Mouse (Mus musculus) adrenal gland (tissue): ENCODE results near the gene Specc1l.
"Not testable (repeated sequence)": the region's sequence is repeated elsewhere in the genome, so short reads cannot be mapped to it uniquely, and the experiment has no call there.

Experiments
- intact Hi-C: fragments of 180-260 bp; cut with DNase I; formaldehyde crosslinking; loops from one replicate; pipeline ENCODE4 v1.15.1; 2025

Gene Specc1l

DNA sequence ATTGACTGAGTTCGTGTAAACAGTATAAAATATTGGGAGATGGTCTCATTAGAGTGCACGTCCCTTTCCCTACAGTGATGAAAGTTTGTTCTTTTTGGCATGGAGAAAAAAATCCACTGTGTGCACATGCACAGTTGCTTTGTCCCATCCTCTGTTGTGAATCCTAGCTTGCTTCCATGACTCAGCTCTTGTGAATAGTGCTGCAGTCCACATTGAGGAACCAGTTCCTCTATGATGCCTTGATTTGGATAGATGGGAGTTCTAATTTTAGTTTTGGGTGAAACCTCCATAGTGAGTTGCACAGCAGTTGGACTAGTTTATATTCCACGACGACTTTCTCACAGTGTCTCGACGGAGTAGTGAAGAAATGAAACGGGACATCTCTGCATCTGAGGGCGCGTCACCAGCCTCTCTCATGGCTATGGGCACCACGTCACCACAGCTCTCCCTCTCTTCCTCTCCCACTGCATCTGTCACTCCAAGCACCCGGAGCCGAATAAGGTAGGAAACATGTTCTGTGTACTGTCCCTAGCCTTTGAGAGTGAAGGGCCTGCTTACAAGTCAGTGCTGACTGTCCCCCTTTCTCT is 64.6 kb downstream of the Specc1l start:
- intact Hi-C loops = loop anchor here (5.0 kb wide), 1 partner anchor 161 kb away; no protein-coding TSS in a partner anchor

GRCm38 (mm10) chr10:75277501-75277900 is 65.6 kb downstream of the Specc1l start:
- intact Hi-C loops = loop anchor here (5.0 kb wide), 1 partner anchor 160 kb away; no protein-coding TSS in a partner anchor

GRCm38 (mm10) chr10:75282648-75283047 is 70.8 kb downstream of the Specc1l start:
- intact Hi-C loops = loop anchor here (5.0 kb wide), 1 partner anchor 110 kb away; no protein-coding TSS in a partner anchor

DNA sequence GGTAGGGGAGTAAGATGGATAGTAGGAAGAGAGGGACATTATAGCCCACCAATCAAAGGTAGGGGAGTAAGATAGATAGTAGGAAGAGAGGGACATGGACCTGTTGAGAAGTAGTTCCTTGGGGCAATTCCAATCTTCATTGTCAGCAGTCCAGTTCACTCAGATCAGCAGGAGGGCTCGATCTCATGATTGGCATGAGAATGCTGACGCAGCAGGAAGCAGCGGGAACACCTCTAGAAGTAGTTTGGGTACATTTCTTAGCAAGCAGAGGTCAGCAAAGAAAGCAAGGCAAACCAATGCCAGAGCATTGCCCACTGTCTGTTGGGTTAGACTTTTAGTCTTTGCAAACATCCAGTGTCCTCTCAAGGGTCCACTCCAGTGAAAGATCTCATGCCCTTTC is 71.9 kb downstream of the Specc1l start:
- intact Hi-C loops = loop anchor here (5.0 kb wide), 1 partner anchor 108 kb away; no protein-coding TSS in a partner anchor

DNA sequence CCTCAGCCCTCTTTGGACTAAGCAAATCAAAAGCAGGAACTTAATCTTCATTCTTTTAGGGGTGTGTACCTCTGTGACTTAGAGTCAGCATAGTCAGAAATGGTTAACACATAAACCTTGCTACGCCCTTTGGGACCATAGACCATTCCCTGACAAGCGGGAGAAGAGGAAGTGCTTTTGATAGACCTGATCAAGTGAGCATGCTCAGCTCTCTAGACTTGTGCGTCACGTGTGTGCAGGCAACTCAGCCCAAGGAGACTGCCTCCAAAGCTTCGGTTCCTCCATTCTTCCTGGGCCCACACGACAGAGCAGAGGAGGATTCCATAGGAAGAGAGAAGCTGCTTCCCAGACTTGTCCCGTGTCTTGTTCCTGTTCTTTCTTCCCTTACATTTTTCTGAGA is 76.7 kb downstream of the Specc1l start:
- intact Hi-C loops = no loop called here

DNA sequence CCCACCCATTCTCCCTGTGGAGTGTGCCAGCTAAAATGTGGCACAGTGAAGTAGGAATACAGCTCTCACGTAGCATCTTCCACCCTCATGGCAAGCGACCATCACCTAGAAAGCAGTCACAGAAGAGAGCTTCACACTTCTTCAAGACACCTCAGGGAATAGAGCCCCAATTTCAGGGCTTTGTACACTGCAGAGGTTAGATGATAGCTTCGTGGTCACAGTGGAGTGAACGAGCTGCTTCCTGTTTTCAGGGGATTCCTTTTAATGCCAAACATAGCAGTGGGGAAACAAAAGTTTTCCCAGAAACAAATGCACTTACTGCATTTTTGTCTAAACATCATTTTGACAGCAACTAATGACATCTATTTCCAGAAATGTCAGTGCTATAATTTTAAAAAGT is 77.5 kb downstream of the Specc1l start:
- intact Hi-C loops = no loop called here

DNA sequence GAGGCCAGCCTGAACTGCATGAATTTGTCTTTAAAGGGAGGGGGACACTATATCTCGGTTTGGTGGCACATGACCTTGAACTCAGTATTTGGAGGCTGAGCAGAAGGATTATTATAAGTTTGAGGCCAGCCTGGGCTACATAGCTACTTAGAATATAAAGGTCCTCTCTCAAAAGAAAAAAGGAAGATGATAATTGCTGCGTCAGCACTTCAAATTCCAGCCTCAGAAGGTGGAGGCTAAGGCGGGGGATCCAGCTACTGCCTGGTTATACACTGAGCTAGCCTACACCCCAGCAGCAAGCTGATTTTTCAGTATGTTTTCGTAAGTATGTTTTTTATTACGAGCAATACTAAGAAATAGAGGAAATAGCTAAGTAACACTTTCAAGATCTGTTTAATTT is 78.8 kb downstream of the Specc1l start:
- intact Hi-C loops = no loop called here

DNA sequence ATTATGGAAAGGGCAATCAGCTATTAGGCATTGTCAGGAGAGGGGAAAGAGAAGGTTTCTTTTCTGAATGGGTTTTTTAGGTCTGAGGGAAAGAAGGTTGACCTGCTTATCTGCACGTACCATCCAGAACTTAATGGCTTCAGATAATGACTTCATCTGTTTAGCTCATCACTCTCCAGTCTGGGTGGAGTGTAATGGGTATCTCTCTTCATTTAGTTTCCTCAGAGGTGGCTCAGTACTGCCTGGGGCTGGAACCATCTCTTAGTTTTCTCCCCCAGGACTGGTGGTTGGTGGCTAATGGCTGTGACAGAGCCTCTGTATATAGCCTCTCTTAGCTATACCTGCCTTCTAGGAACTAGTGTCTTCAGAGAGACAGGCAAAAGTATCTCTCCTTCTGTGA is 79.5 kb downstream of the Specc1l start:
- intact Hi-C loops = no loop called here

DNA sequence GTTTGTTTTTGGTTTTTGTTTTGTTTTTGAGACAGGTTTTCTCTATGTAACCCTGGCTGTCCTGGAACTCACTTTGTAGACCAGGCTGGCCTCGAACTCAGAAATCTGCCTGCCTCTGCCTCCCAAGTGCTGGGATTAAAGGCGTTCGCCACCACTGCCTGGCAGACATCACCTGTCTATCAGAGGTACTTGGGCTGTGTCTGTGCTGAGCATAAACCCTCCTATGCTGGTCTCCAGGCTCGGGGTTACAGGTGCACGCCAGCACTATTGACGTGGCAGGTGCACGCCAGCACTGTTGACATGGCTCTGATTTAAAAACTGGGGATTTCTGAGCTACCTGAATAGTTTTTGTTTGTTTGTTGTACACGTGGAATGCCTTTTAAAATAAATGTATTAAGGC is 80.3 kb downstream of the Specc1l start:
- intact Hi-C loops = not testable (repeated sequence)

GRCm38 (mm10) chr10:75293288-75293687 is 81.4 kb downstream of the Specc1l start:
- intact Hi-C loops = no loop called here

DNA sequence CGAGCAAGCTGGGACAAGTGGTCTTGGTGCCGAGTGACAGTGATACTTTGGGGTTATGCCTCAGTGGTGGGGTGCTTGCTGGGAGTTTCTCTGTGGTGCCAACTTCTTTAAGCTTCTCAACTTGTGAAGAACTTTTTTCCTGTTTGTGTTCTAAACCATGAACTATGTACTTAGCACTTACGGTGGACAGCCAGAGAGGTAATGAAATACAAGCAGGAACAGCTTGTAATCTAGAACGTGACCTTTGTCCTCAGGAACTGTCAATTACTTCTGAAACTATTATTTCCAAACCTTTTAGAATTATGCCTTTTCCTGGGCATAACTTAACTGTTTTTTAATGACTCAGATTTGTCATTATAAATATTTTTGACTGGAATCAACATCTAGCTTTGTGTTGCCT is 82.5 kb downstream of the Specc1l start:
- intact Hi-C loops = no loop called here

DNA sequence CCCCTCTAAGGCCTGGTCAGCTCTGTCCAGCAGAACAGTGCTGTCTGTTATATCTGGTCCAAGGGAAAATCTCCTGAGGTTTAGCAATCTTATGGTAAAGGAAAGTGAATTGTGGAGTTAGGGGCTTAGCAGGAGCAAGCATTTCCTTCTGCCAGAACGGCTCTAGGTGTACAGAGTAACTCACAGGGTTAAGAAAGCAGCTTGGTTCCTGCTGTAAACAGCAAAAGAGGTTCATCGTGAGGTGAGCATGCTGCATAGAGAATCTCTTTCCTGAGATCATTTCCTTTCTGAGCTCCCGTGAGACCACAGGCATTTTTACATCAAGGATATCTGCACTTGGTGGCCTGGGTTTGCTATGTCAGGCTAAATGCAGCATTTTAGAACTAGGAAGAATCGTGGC is 83.1 kb downstream of the Specc1l start:
- intact Hi-C loops = no loop called here

GRCm38 (mm10) chr10:75298608-75299007 is 86.7 kb downstream of the Specc1l start:
- intact Hi-C loops = no loop called here

DNA sequence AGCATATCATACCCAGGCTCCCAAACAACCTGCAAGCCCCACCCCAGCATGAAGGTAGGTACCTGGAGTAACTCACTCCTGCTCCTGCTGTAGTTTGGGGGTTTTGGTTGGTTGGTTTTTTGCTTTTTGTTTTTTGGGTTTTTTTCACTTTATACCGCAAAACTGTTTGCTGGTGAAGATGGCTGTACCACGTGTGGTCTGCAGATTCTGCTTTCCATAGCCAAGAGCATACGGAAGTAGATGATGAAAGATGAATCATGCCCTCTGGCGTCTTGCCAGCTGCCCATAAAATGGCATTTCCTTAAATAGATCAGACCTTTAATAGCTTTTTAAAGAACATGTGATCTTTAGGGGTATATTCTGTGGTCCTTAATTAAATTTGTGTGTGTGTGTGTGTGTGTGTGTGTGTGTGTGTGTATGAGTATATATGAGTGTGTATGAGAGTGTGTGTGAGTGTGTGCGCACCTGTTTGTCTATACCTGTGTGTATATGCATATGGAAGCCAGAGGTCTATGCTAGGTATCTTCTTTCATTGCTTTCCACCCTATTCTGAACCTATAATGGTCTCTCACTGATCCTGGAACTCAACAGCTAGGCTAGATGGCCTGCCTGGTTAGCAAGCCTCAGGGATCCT is 88.0 kb downstream of the Specc1l start:
- intact Hi-C loops = no loop called here

DNA sequence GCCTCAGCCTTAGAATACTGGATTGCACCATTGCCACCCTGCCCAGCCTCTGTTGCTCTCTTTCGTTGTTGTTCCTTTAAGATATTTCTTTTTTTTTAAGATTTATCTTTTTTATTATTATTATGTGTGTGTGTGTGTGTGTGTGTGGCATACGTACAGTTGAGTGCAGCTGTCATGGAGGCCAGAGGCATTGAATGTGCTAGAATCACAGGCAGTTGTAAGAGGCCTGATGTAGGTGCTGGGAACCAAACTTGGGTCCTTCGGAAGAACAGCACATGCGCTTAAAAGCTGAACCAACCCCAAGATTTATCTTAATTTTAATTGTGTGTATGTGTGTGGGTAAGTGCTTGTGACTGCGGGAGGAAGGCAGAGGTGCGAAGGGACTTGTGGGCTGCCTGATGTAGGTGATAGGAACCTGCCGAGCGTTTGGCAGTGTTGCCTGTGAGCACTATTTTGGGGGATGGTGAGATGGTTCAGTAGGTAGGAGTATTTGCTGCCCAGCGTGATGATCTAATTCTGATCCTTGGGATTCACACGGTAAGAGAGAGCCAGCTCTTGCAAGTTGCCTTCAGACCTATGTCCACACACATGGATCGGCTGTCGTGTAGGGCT is 89.4 kb downstream of the Specc1l start:
- intact Hi-C loops = no loop called here

DNA sequence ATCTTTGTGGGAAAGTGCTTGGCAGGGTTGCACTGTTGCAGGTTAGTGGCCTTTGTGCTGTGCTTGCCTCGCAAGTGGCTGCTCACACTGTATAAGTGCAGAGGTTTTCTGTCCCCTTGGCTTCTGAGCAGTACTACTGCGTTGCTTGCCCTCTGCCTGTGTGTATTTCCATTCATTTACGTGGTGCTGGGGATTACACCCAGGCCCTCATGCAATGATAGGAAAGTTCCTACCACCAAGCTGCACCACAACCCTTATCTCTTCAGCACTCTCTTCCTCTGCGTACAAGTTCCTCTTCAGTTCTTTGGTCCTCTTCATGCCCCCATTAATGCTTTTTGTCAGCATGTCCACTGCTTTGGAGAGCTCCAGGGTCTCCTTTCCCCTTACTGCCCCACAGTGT is 90.1 kb downstream of the Specc1l start:
- intact Hi-C loops = no loop called here

DNA sequence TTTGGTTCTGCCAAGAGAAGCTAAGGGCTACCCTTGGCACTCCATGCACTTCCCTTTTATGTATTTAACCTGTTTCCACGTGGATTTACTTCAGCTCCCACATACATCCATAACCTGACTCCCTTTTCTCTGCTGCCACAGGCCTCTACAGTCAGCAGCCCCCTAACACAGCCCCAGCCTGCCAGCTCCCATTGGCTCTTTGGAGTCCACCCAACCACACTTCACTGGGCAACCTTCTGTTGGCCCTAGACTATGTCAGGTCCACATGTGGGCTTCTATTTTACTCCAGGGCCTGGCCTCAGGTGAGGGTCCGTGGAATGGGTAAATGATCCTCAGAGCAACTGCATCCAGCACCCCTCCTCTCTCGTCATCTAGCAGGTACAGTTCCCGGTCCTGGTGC is 90.7 kb downstream of the Specc1l start:
- intact Hi-C loops = no loop called here

- intact Hi-C loops = no loop called here
Measured at GRCm38 (mm10) chr10:75303324-75304048, 91.6 kb downstream of the Specc1l start.

GRCm38 (mm10) chr10:75304049-75304405 is 92.2 kb downstream of the Specc1l start:
- intact Hi-C loops = no loop called here

- intact Hi-C loops = no loop called here
Measured at GRCm38 (mm10) chr10:75304413-75304812, 92.5 kb downstream of the Specc1l start.

GRCm38 (mm10) chr10:75307130-75307529 is 95.3 kb downstream of the Specc1l start:
- intact Hi-C loops = no loop called here

GRCm38 (mm10) chr10:75312361-75312760 is 100.5 kb downstream of the Specc1l start:
- intact Hi-C loops = no loop called here
